Mouse (Mus musculus): Measurements from ENCODE around the gene Crocc. TPM values are rescaled to one million over a fixed set of nuclear protein-coding genes. Genes with fewer than 3 reads are reported as not detected.

The Crocc gene
- 39.4 and 41.3 TPM in 2 replicates for polyA plus RNA-seq (2012; rRNA removed)

GRCm38 (mm10) chr4:141060426-141061301 is at the start of gene Crocc:
TSS of gene Crocc (minus strand) at chr4:141060550.
- WGBS, result under 1% methylated on average over 77 of the region's 77 CpGs
- TF ChIP-seq CTCF (IDR thresholded peaks at IDR 0.05; ENCODE audit: borderline replicate concordance, insufficient read depth, low read depth, low read length) (peak; percentile 82), POLR2A (IDR thresholded peaks at IDR 0.05; ENCODE audit: borderline replicate concordance, insufficient read depth, low read length) (peak; percentile 85)
- no peaks in the 10 kb centered on the region for H3K27me3 ChIP-seq (ENCODE audit: control insufficient read depth, insufficient read depth, low read length)
- peaks cover 6% of the 10 kb centered on the region; the same call in 1 of the 2 replicates for H3K4me1 ChIP-seq (ENCODE audit: control insufficient read depth, insufficient read depth, low read length)
- peak within 1 kb of the TSS; percentile 81 for H3K27ac ChIP-seq (ENCODE audit: insufficient read depth, low read length)
- DNase-seq, result peak; percentile 99 to 100
- H3K4me3 ChIP-seq (replicated peaks; ENCODE audit: insufficient read depth, low read depth, low read length), result peak within 1 kb of the TSS; percentile 69

- WGBS, result 34% methylated on average over 10 of the region's 10 CpGs
- TF ChIP-seq POLR2A (IDR thresholded peaks at IDR 0.05; ENCODE audit: borderline replicate concordance, insufficient read depth, low read length) (no peak), CTCF (IDR thresholded peaks at IDR 0.05; ENCODE audit: borderline replicate concordance, insufficient read depth, low read depth, low read length) (no peak)
- H3K4me1 ChIP-seq (ENCODE audit: control insufficient read depth, insufficient read depth, low read length), result peaks cover 10% of the 10 kb centered on the region; the same call in 1 of the 2 replicates
Measured at GRCm38 (mm10) chr4:141108196-141108732, 47.9 kb upstream of the Crocc start.

GRCm38 (mm10) chr4:141106526-141107183 is 46.3 kb upstream of the Crocc start:
- no peaks in the 10 kb centered on the region for H3K4me1 ChIP-seq (ENCODE audit: control insufficient read depth, insufficient read depth, low read length)
- no peak for DNase-seq
- no peak overlapping the region for H3K4me3 ChIP-seq (replicated peaks; ENCODE audit: insufficient read depth, low read depth, low read length)
- 53% methylated on average over 16 of the region's 16 CpGs for WGBS
- H3K27me3 ChIP-seq (ENCODE audit: control insufficient read depth, insufficient read depth, low read length), result no peaks in the 10 kb centered on the region
- TF ChIP-seq POLR2A (IDR thresholded peaks at IDR 0.05; ENCODE audit: borderline replicate concordance, insufficient read depth, low read length) (no peak), CTCF (IDR thresholded peaks at IDR 0.05; ENCODE audit: borderline replicate concordance, insufficient read depth, low read depth, low read length) (no peak)
- no peak overlapping the region for H3K27ac ChIP-seq (ENCODE audit: insufficient read depth, low read length)

More at GRCm38 (mm10) chr4:141108196-141108732, 47.9 kb upstream of the Crocc start:
- no peak for DNase-seq
- Histone ChIP-seq H3K27ac (ENCODE audit: insufficient read depth, low read length) (no peak overlapping the region), H3K27me3 (ENCODE audit: control insufficient read depth, insufficient read depth, low read length) (no peaks in the 10 kb centered on the region), H3K4me3 (replicated peaks; ENCODE audit: insufficient read depth, low read depth, low read length) (no peak overlapping the region)

- Histone ChIP-seq H3K27me3 (ENCODE audit: control insufficient read depth, insufficient read depth, low read length) (no peaks in the 10 kb centered on the region), H3K27ac (ENCODE audit: insufficient read depth, low read length) (no peak overlapping the region), H3K4me3 (replicated peaks; ENCODE audit: insufficient read depth, low read depth, low read length) (no peak overlapping the region), H3K4me1 (ENCODE audit: control insufficient read depth, insufficient read depth, low read length) (no peaks in the 10 kb centered on the region)
- TF ChIP-seq POLR2A (IDR thresholded peaks at IDR 0.05; ENCODE audit: borderline replicate concordance, insufficient read depth, low read length), result no peak
- TF ChIP-seq CTCF (IDR thresholded peaks at IDR 0.05; ENCODE audit: borderline replicate concordance, insufficient read depth, low read depth, low read length), result peak; percentile 36; the same call in 1 of the 2 replicates
- DNase-seq, result no peak
- 71% methylated on average over 6 of the region's 6 CpGs for WGBS
Measured at GRCm38 (mm10) chr4:141101855-141102254, 41.5 kb upstream of the Crocc start.

GRCm38 (mm10) chr4:141101291-141101690 is 40.9 kb upstream of the Crocc start:
- WGBS, result 92% methylated on average over 9 of the region's 9 CpGs
- H3K27ac ChIP-seq (ENCODE audit: insufficient read depth, low read length), result no peak overlapping the region
- DNase-seq, result no peak
- H3K27me3 ChIP-seq (ENCODE audit: control insufficient read depth, insufficient read depth, low read length), result no peaks in the 10 kb centered on the region
- no peak for TF ChIP-seq POLR2A (IDR thresholded peaks at IDR 0.05; ENCODE audit: borderline replicate concordance, insufficient read depth, low read length)
- no peak for TF ChIP-seq CTCF (IDR thresholded peaks at IDR 0.05; ENCODE audit: borderline replicate concordance, insufficient read depth, low read depth, low read length)
- no peak overlapping the region for H3K4me3 ChIP-seq (replicated peaks; ENCODE audit: insufficient read depth, low read depth, low read length)
- no peaks in the 10 kb centered on the region for H3K4me1 ChIP-seq (ENCODE audit: control insufficient read depth, insufficient read depth, low read length)

- DNase-seq, result no peak
- H3K27ac ChIP-seq (ENCODE audit: insufficient read depth, low read length), result no peak overlapping the region
- peaks cover 4% of the 10 kb centered on the region; the same call in 1 of the 2 replicates for H3K4me1 ChIP-seq (ENCODE audit: control insufficient read depth, insufficient read depth, low read length)
- WGBS, result 84% methylated on average over 5 of the region's 5 CpGs
- TF ChIP-seq CTCF (IDR thresholded peaks at IDR 0.05; ENCODE audit: borderline replicate concordance, insufficient read depth, low read depth, low read length) (no peak), POLR2A (IDR thresholded peaks at IDR 0.05; ENCODE audit: borderline replicate concordance, insufficient read depth, low read length) (no peak)
- no peak overlapping the region for H3K4me3 ChIP-seq (replicated peaks; ENCODE audit: insufficient read depth, low read depth, low read length)
- no peaks in the 10 kb centered on the region for H3K27me3 ChIP-seq (ENCODE audit: control insufficient read depth, insufficient read depth, low read length)
Measured at GRCm38 (mm10) chr4:141099956-141100355, 39.6 kb upstream of the Crocc start.

GRCm38 (mm10) chr4:141098935-141099334 is 38.6 kb upstream of the Crocc start:
- Histone ChIP-seq H3K4me3 (replicated peaks; ENCODE audit: insufficient read depth, low read depth, low read length) (no peak overlapping the region), H3K4me1 (ENCODE audit: control insufficient read depth, insufficient read depth, low read length) (peaks cover 5% of the 10 kb centered on the region; the same call in 1 of the 2 replicates), H3K27me3 (ENCODE audit: control insufficient read depth, insufficient read depth, low read length) (no peaks in the 10 kb centered on the region), H3K27ac (ENCODE audit: insufficient read depth, low read length) (no peak overlapping the region)
- DNase-seq, result no peak
- TF ChIP-seq POLR2A (IDR thresholded peaks at IDR 0.05; ENCODE audit: borderline replicate concordance, insufficient read depth, low read length) (no peak), CTCF (IDR thresholded peaks at IDR 0.05; ENCODE audit: borderline replicate concordance, insufficient read depth, low read depth, low read length) (no peak)
- WGBS, result 79% methylated on average over 4 of the region's 4 CpGs

Measured in cerebellum, adult 2 months (tissue).